Mouse (Mus musculus) megakaryocyte, embryonic 14.5 days (primary cell): Measurements from ENCODE around the gene Hemgn.

Source experiments
- FLI1 ChIP-seq: IDR thresholded peaks from 2 replicates; pipeline ENCODE4 v1.6.1; 2012; ENCODE audit warnings: low read length, inconsistent platforms, mixed read lengths
- GATA1 ChIP-seq: IDR thresholded peaks from 3 replicates; pipeline ENCODE4 v1.6.1; 2012; ENCODE audit warnings: mixed read lengths, low read length, inconsistent platforms, borderline replicate concordance

- TF ChIP-seq GATA1, result no peak
- TF ChIP-seq FLI1, result no peak
Observed at GRCm38 (mm10) chr4:46422625-46423024, 9.3 kb upstream of the Hemgn start.
